Mouse (Mus musculus): ENCODE results near the gene Pnpla8.

GRCm38 (mm10) chr12:44357460-44357859, 136.3 kb downstream of the Pnpla8 start:
- TF ChIP-seq CTCF (IDR thresholded peaks at IDR 0.05; ENCODE audit: extremely low read depth, insufficient read length, insufficient replicate concordance, low read depth, low read length) = no peak
- TF ChIP-seq POLR2A (IDR thresholded peaks at IDR 0.05; ENCODE audit: low read depth, low read length) = no peak

All from small intestine, adult 2 months (tissue).